Mouse (Mus musculus): ENCODE data around the gene Rpp30. TPM values are rescaled to one million over a fixed set of nuclear protein-coding genes. Genes with fewer than 3 reads are reported as not detected.

The Rpp30 gene
- total RNA-seq, 2 experiments from 2014 or later = 20.6 to 21.4 TPM

- no peak for DNase-seq (ENCODE audit: low spot score in 2 of 2)
Measured at GRCm38 (mm10) chr19:36124203-36124602, 40.7 kb downstream of the Rpp30 start.

GRCm38 (mm10) chr19:36128440-36128839 is 44.9 kb downstream of the Rpp30 start:
- DNase-seq (ENCODE audit: low spot score in 2 of 2) = no peak

- DNase-seq (ENCODE audit: low spot score in 2 of 2) = no peak
Measured at GRCm38 (mm10) chr19:36129213-36129612, 45.7 kb downstream of the Rpp30 start.

- DNase-seq (ENCODE audit: low spot score in 2 of 2) = no peak
Measured at GRCm38 (mm10) chr19:36129643-36130042, 46.1 kb downstream of the Rpp30 start.

- DNase-seq (ENCODE audit: low spot score in 2 of 2) = no peak
Measured at GRCm38 (mm10) chr19:36130181-36130580, 46.7 kb downstream of the Rpp30 start.

GRCm38 (mm10) chr19:36131990-36132389 is 48.5 kb downstream of the Rpp30 start:
- DNase-seq (ENCODE audit: low spot score in 2 of 2) = no peak

GRCm38 (mm10) chr19:36133064-36133463 is 49.5 kb downstream of the Rpp30 start:
- no peak for DNase-seq (ENCODE audit: low spot score in 2 of 2)

GRCm38 (mm10) chr19:36133731-36134130 is 50.2 kb downstream of the Rpp30 start:
- no peak for DNase-seq (ENCODE audit: low spot score in 2 of 2)

GRCm38 (mm10) chr19:36143571-36143970 is 60.1 kb downstream of the Rpp30 start:
- no peak for DNase-seq (ENCODE audit: low spot score in 2 of 2)

GRCm38 (mm10) chr19:36148578-36148977 is 65.1 kb downstream of the Rpp30 start:
- no peak for DNase-seq (ENCODE audit: low spot score in 2 of 2)

GRCm38 (mm10) chr19:36150241-36151007 is 66.9 kb downstream of the Rpp30 start:
- no peak for DNase-seq (ENCODE audit: low spot score in 2 of 2)

Other genes with a start within 250 kb of the Rpp30 start
- gene Htr7, start 26.2 kb upstream of the Rpp30 start, total RNA-seq (2021) = under 1 TPM; 0.20 to 0.31 TPM
- 1 to 10 TPM in 1 of 2 experiments, under 1 TPM in 1; 0.20 to 2.6 TPM for gene Ankrd1, start 36.4 kb downstream of the Rpp30 start, total RNA-seq (2021)

All from adrenal gland, postnatal 4 days (tissue).